Mouse (Mus musculus) testis, adult 2 months (tissue): ENCODE data around the gene Nectin4.

Experiments
- CTCF ChIP-seq: fragments of 200-500 bp; IDR thresholded peaks from 2 replicates; pipeline ENCODE4 v1.5.1; 2012; ENCODE audit warnings: low read depth, mild to moderate bottlenecking, inconsistent platforms, low read length, moderate library complexity; ENCODE audit not compliant: control insufficient read depth, insufficient read depth, insufficient replicate concordance
- POLR2A ChIP-seq: fragments of 200-500 bp; IDR thresholded peaks from 2 replicates; pipeline ENCODE4 v1.6.1; 2012; ENCODE audit warnings: low read depth, mild to moderate bottlenecking, inconsistent platforms, low read length, moderate library complexity; ENCODE audit not compliant: control insufficient read depth

- no peak for TF ChIP-seq CTCF
- no peak for TF ChIP-seq POLR2A
Observed at GRCm38 (mm10) chr1:171412446-171412845, 42.5 kb downstream of the Nectin4 start.
